In the genomic region with DNA sequence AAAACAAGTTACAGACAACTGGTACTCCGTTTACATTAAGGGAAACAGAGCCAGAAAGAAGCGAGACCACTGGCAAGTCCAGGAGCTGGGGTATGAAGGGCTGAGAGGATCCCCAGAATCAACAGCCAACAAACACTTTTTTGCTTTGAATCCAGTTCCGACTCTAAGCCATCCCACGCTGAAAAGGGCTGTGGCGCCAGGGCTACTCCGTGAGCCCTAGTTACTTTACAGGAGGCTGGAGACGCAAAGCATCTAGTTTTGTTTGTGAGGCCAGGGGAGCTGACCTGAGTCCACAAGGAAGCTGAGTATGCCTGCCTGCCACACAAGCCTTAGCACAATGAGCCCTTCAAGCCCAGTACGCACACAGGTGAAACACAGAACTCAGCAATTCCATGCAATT, we compare ENCODE assay signal across 9 mouse cellular contexts. TPM values are rescaled to one million over a fixed set of nuclear protein-coding genes. Genes with fewer than 3 reads are reported as not detected.
DNase-seq lines count a peak whose midpoint lies in the region; ATAC-seq lines count a peak whose summit lies in the region.
"Had no signal": no experiment of that assay in that cellular context is flagged by ENCODE, and none has a peak within 500 bp of the region (broad histone marks: within the 10 kb centered on the region; RNA-seq: fewer than 3 reads in every experiment).

No protein-coding gene starts in this region.

- no peak overlapping the region for H3K27ac ChIP-seq in kidney, embryonic 14.5 days (ENCODE audit: low read depth, low read length)
- H3K27ac ChIP-seq in embryonic facial prominence, embryonic 11.5 days (replicated peaks; ENCODE audit: low read depth, low read length) = 0 out of 2 replicates have a peak overlapping the region, but pooled peaks have one; percentile 20
- H3K27ac ChIP-seq in hindbrain, embryonic 15.5 days (replicated peaks) = no peak overlapping the region
- 0 out of 2 replicates have a peak overlapping the region, but pooled peaks have one; percentile 57 for H3K27ac ChIP-seq in midbrain, embryonic 14.5 days (replicated peaks; ENCODE audit: low read depth, low read length)

- H3K4me3 ChIP-seq in kidney, embryonic 14.5 days (ENCODE audit: low read length) = peak overlapping the region; percentile 74
- peak overlapping the region; percentile 79 for H3K4me3 ChIP-seq in embryonic facial prominence, embryonic 11.5 days (ENCODE audit: low read depth, low read length)
- peak overlapping the region; percentile 65 for H3K4me3 ChIP-seq in hindbrain, embryonic 15.5 days
- H3K4me3 ChIP-seq in midbrain, embryonic 14.5 days (replicated peaks; ENCODE audit: low read depth, low read length) = peak overlapping the region; percentile 75

- H3K27me3 ChIP-seq in kidney, embryonic 14.5 days (ENCODE audit: control insufficient read depth, insufficient read depth, low read length) = no peaks in the 10 kb centered on the region
- no peaks in the 10 kb centered on the region for H3K27me3 ChIP-seq in embryonic facial prominence, embryonic 11.5 days (ENCODE audit: control insufficient read depth, insufficient read depth, low read length)
- H3K27me3 ChIP-seq in hindbrain, embryonic 15.5 days = 0 out of 2 replicates have a peak, but pooled peaks cover 5% of the 10 kb centered on the region
- no peaks in the 10 kb centered on the region for H3K27me3 ChIP-seq in midbrain, embryonic 14.5 days (ENCODE audit: control insufficient read depth, insufficient read depth, low read length)

- no peaks in the 10 kb centered on the region for H3K9me3 ChIP-seq in kidney, embryonic 14.5 days (ENCODE audit: control insufficient read depth, low read length)
- no peaks in the 10 kb centered on the region for H3K9me3 ChIP-seq in embryonic facial prominence, embryonic 11.5 days (replicated peaks; ENCODE audit: control insufficient read depth, low read length)
- no peaks in the 10 kb centered on the region for H3K9me3 ChIP-seq in hindbrain, embryonic 15.5 days
- no peaks in the 10 kb centered on the region for H3K9me3 ChIP-seq in midbrain, embryonic 14.5 days (ENCODE audit: control insufficient read depth, low read length)

- H3K4me2 ChIP-seq in kidney, embryonic 14.5 days (replicated peaks; ENCODE audit: low read depth, low read length) = peak overlapping the region; percentile 60
- H3K4me2 ChIP-seq in embryonic facial prominence, embryonic 11.5 days (ENCODE audit: low read depth, low read length) = peak overlapping the region; percentile 73
- peak overlapping the region; percentile 60 for H3K4me2 ChIP-seq in hindbrain, embryonic 15.5 days
- peak overlapping the region; percentile 65 for H3K4me2 ChIP-seq in midbrain, embryonic 14.5 days (ENCODE audit: low read length)

- peaks cover 13% of the 10 kb centered on the region for H3K4me1 ChIP-seq in kidney, embryonic 14.5 days (ENCODE audit: control insufficient read depth, insufficient read depth, low read length)
- peaks cover 2% of the 10 kb centered on the region for H3K4me1 ChIP-seq in embryonic facial prominence, embryonic 11.5 days (ENCODE audit: control insufficient read depth, insufficient read depth, low read length)
- peaks cover 36% of the 10 kb centered on the region for H3K4me1 ChIP-seq in hindbrain, embryonic 15.5 days (replicated peaks)
- peaks cover 22% of the 10 kb centered on the region for H3K4me1 ChIP-seq in midbrain, embryonic 14.5 days (ENCODE audit: control insufficient read depth, insufficient read depth, low read length)

- 0 out of 2 replicates have a peak, but pooled peaks have one; percentile 0 for ATAC-seq in kidney, embryonic 14.5 days (ENCODE audit: low FRiP score, low TSS enrichment)
- ATAC-seq in embryonic facial prominence, embryonic 11.5 days (replicated peaks; ENCODE audit: insufficient number of reproducible peaks, low FRiP score, low TSS enrichment, low read depth) = no peak
- ATAC-seq in hindbrain, embryonic 15.5 days (ENCODE audit: low FRiP score, low read depth) = 0 out of 2 replicates have a peak, but pooled peaks have one; percentile 20
- ATAC-seq in midbrain, embryonic 14.5 days (ENCODE audit: low FRiP score, low TSS enrichment) = no peak
- no peak for ATAC-seq in megakaryocyte progenitor cell, adult 5-6 weeks (replicated peaks; ENCODE audit: poor library complexity)

- H3K36me3 ChIP-seq in kidney, embryonic 14.5 days (ENCODE audit: control insufficient read depth, insufficient read depth, low read length) = no peaks in the 10 kb centered on the region
- no peaks in the 10 kb centered on the region for H3K36me3 ChIP-seq in embryonic facial prominence, embryonic 11.5 days (replicated peaks; ENCODE audit: control insufficient read depth, insufficient read depth, low read depth, low read length)
- no peaks in the 10 kb centered on the region for H3K36me3 ChIP-seq in hindbrain, embryonic 15.5 days
- no peaks in the 10 kb centered on the region for H3K36me3 ChIP-seq in midbrain, embryonic 14.5 days (ENCODE audit: control insufficient read depth, insufficient read depth, low read length)

- H3K9ac ChIP-seq in kidney, embryonic 14.5 days (ENCODE audit: low read depth, low read length) = peak overlapping the region; percentile 67; the same call in 1 of the 2 replicates
- H3K9ac ChIP-seq in embryonic facial prominence, embryonic 11.5 days (replicated peaks; ENCODE audit: low read length) = peak overlapping the region; percentile 84
- peak overlapping the region; percentile 61 for H3K9ac ChIP-seq in hindbrain, embryonic 15.5 days
- peak overlapping the region; percentile 78 for H3K9ac ChIP-seq in midbrain, embryonic 14.5 days (replicated peaks; ENCODE audit: low read length)

- 15% methylated on average over 8 of the region's 8 CpGs for WGBS in kidney, embryonic 14.5 days
- WGBS in embryonic facial prominence, embryonic 11.5 days = 18% methylated on average over 8 of the region's 8 CpGs
- 22% methylated on average over 8 of the region's 8 CpGs for WGBS in hindbrain, embryonic 15.5 days
- WGBS in midbrain, embryonic 14.5 days = 13% methylated on average over 8 of the region's 8 CpGs

- no peak for DNase-seq in kidney, adult 18-20 months
- DNase-seq in embryonic facial prominence, embryonic 11.5 days (ENCODE audit: low spot score) = no peak
- no peak for DNase-seq in midbrain, embryonic 14.5 days
- DNase-seq in right cerebral cortex, postnatal 10 days (ENCODE audit: low spot score in 2 of 2) = no peak
- DNase-seq in frontal cortex, adult 2 months (ENCODE audit: extremely low spot score in 1 of 2, low spot score in 1 of 2) = no peak

RNA-seq across cellular contexts. Expression of a gene that starts 42.8 kb away (rescaled TPM):
- not detected in 2 replicates for polyA plus RNA-seq in kidney, embryonic 14.5 days (2014; fragmentation: Nextera tagmentation; extraction: Ambion mirVana)
- not detected in 2 replicates for polyA plus RNA-seq in embryonic facial prominence, embryonic 11.5 days (2014; fragmentation: Nextera tagmentation; extraction: Ambion mirVana)
- polyA plus RNA-seq in hindbrain, embryonic 15.5 days (2015; fragmentation: Nextera tagmentation; extraction: Ambion mirVana) = not detected in 2 replicates
- not detected in 2 replicates for polyA plus RNA-seq in midbrain, embryonic 14.5 days (2014; fragmentation: Nextera tagmentation; extraction: Ambion mirVana)
- total RNA-seq in megakaryocyte progenitor cell, adult 5-6 weeks (2015) = not detected in 2 replicates
- not detected in 2 replicates for total RNA-seq in megakaryocyte progenitor cell, adult 5-6 weeks (2017)
- polyA plus RNA-seq in frontal cortex, adult 2 months (2012; rRNA removed) = not detected in 2 replicates
- total RNA-seq: common myeloid progenitor, adult 5-6 weeks had no signal

RNA-seq across cellular contexts. Expression of a gene that starts 44.3 kb away (rescaled TPM):
- 0.89 and 0.95 TPM in 2 replicates for polyA plus RNA-seq in kidney, embryonic 14.5 days (2014; fragmentation: Nextera tagmentation; extraction: Ambion mirVana)
- polyA plus RNA-seq in embryonic facial prominence, embryonic 11.5 days (2014; fragmentation: Nextera tagmentation; extraction: Ambion mirVana) = 1.00 and 2.0 TPM in 2 replicates
- 10.2 and 10.7 TPM in 2 replicates for polyA plus RNA-seq in hindbrain, embryonic 15.5 days (2015; fragmentation: Nextera tagmentation; extraction: Ambion mirVana)
- polyA plus RNA-seq in midbrain, embryonic 14.5 days (2014; fragmentation: Nextera tagmentation; extraction: Ambion mirVana) = 5.2 and 6.7 TPM in 2 replicates
- total RNA-seq in megakaryocyte progenitor cell, adult 5-6 weeks (2015) = not detected in 2 replicates
- total RNA-seq in megakaryocyte progenitor cell, adult 5-6 weeks (2017) = not detected in 2 replicates
- polyA plus RNA-seq in frontal cortex, adult 2 months (2012; rRNA removed) = 0.14 and 0.23 TPM in 2 replicates

Comparison
In these comparisons a context has a peak if more than half of its experiments do, and no peak if none do; other contexts are left out.
1. ATAC-seq: peak in kidney, embryonic 14.5 days (single experiment) and hindbrain, embryonic 15.5 days (single experiment); none in embryonic facial prominence, embryonic 11.5 days (single experiment), midbrain, embryonic 14.5 days (single experiment) and megakaryocyte progenitor cell, adult 5-6 weeks (single experiment).
2. H3K27ac ChIP-seq: peak in embryonic facial prominence, embryonic 11.5 days (single experiment) and midbrain, embryonic 14.5 days (single experiment); none in kidney, embryonic 14.5 days (single experiment) and hindbrain, embryonic 15.5 days (single experiment).
3. Peak in every context shown above with its lines, with median percentiles within 50 percentile points of each other: H3K4me2 ChIP-seq, H3K4me3 ChIP-seq and H3K9ac ChIP-seq.